Mouse (Mus musculus) limb, embryonic 11.5 days (tissue): ENCODE measurements around the gene Arsb. TPM values are rescaled to one million over a fixed set of nuclear protein-coding genes. Genes with fewer than 3 reads are reported as not detected.

Experiments
- ATAC-seq: fragments of 200-750 bp; cut with Nextera tagmentation; 2 replicates; pipeline ENCODE4 v1.8.0; 2017; ENCODE audit warnings: low read depth; ENCODE audit not compliant: insufficient number of reproducible peaks, low FRiP score, low TSS enrichment
- DNase-seq: peaks from one replicate; pipeline ENCODE4 v3.0.0-alpha.2; 2015; ENCODE audit warnings: low spot score
- H3K27ac ChIP-seq: fragments of 300-500 bp; sonication (generic); replicated peaks from 2 replicates; pipeline ENCODE4 v1.5.1; 2014; ENCODE audit warnings: low read depth, mild to moderate bottlenecking, low read length
- H3K27me3 ChIP-seq: fragments of 300-500 bp; sonication (generic); 2 replicates; pipeline ENCODE4 v1.6.1; 2014; ENCODE audit warnings: mild to moderate bottlenecking, low read length, mixed read lengths; ENCODE audit not compliant: control insufficient read depth, insufficient read depth
- H3K36me3 ChIP-seq: fragments of 300-500 bp; sonication (generic); 2 replicates; pipeline ENCODE4 v1.6.1; 2014; ENCODE audit warnings: mild to moderate bottlenecking, low read length, moderate library complexity, mixed read lengths; ENCODE audit not compliant: control insufficient read depth, insufficient read depth
- H3K4me1 ChIP-seq: fragments of 300-500 bp; sonication (generic); 2 replicates; pipeline ENCODE4 v1.6.1; 2014; ENCODE audit warnings: low read length, mixed read lengths; ENCODE audit not compliant: control insufficient read depth, insufficient read depth
- H3K4me2 ChIP-seq: fragments of 300-500 bp; sonication (generic); 2 replicates; pipeline ENCODE4 v1.6.1; 2014; ENCODE audit warnings: low read depth, mild to moderate bottlenecking, moderate library complexity; ENCODE audit not compliant: severe bottlenecking
- H3K4me3 ChIP-seq: fragments of 300-500 bp; sonication (generic); 2 replicates; pipeline ENCODE4 v1.5.1; 2014; ENCODE audit warnings: low read depth, low read length
- H3K9ac ChIP-seq: fragments of 300-500 bp; sonication (generic); 2 replicates; pipeline ENCODE4 v1.6.1; 2014; ENCODE audit warnings: mild to moderate bottlenecking, low read length
- H3K9me3 ChIP-seq: fragments of 300-500 bp; sonication (generic); 2 replicates; pipeline ENCODE4 v1.6.1; 2016; ENCODE audit warnings: low read length; ENCODE audit not compliant: control insufficient read depth
- WGBS: fragments of 180-500 bp; shearing (Covaris S2); extraction: QIAGEN DNeasy Blood & Tissue Kit; methylation state at CpG from one replicate; pipeline ENCODE4 v1.1.7; 2014; 5-methylcytosine and 5-hydroxymethylcytosine counted together
- polyA plus RNA-seq: library from polyadenylated mRNA; unstranded; fragments of >200 nt; fragmentation: Nextera tagmentation; extraction: Ambion mirVana; gene quantifications from 2 replicates; pipeline ENCODE4 v1.2.1, GENCODE M21; 2014

The Arsb gene
- polyA plus RNA-seq, 1 experiment from 2014 or later = 10.2 TPM

DNA sequence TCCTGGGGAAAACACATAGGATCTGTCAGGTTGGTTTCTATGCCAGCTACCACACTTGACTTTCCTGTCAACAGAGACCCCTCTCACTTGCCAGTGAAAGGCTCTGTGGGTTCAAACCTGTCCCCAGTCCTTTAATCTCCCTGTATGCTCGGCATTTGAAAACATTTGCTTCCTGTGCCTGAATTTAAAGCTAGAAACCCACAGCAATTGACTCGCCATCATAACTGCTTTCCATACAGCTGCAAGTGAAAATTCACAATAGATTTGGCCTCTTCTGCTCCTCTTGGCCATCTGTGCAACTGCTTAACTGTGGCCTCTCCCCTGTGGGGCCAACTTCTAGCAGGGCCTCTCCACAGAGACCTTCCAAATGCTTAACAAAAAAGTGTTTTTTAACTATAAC lies 68.3 kb downstream of the Arsb start:
- Histone ChIP-seq H3K9me3 (no peaks in the 10 kb centered on the region), H3K4me1 (peaks cover 24% of the 10 kb centered on the region), H3K4me2 (no peak overlapping the region), H3K27me3 (no peaks in the 10 kb centered on the region), H3K36me3 (no peaks in the 10 kb centered on the region), H3K27ac (peak overlapping the region; percentile 96), H3K4me3 (no peak overlapping the region), H3K9ac (no peak overlapping the region; the same call in 1 of the 2 replicates)
- no peak for DNase-seq
- ATAC-seq = no peak
- 30% methylated on average over 2 of the region's 2 CpGs for WGBS

DNA sequence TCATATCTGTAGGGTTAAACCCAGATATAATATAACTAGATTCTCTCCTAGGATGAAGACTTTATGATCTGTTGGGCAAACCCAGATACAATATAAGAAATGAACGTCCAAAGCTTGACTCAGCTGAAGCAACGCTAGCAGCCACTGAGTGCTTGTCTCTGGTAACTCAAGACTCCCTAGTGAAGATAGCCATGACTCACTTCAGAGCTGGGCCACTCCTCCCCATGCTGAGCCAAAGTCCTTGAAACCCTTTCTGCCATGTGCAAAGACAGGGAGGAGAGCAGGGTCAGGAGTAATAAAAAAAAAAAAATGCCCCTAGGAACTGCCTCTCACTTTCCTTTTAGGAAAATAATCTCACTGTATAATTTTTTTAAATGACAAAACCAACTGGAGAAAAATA lies 68.7 kb downstream of the Arsb start:
- Histone ChIP-seq H3K27me3 (no peaks in the 10 kb centered on the region), H3K4me2 (no peak overlapping the region), H3K9me3 (no peaks in the 10 kb centered on the region), H3K9ac (no peak overlapping the region), H3K4me1 (peaks cover 24% of the 10 kb centered on the region), H3K27ac (peak overlapping the region; percentile 96), H3K4me3 (no peak overlapping the region), H3K36me3 (no peaks in the 10 kb centered on the region)
- DNase-seq (no peak), ATAC-seq (no peak)
- 74% methylated on average over 2 of the region's 2 CpGs for WGBS

DNA sequence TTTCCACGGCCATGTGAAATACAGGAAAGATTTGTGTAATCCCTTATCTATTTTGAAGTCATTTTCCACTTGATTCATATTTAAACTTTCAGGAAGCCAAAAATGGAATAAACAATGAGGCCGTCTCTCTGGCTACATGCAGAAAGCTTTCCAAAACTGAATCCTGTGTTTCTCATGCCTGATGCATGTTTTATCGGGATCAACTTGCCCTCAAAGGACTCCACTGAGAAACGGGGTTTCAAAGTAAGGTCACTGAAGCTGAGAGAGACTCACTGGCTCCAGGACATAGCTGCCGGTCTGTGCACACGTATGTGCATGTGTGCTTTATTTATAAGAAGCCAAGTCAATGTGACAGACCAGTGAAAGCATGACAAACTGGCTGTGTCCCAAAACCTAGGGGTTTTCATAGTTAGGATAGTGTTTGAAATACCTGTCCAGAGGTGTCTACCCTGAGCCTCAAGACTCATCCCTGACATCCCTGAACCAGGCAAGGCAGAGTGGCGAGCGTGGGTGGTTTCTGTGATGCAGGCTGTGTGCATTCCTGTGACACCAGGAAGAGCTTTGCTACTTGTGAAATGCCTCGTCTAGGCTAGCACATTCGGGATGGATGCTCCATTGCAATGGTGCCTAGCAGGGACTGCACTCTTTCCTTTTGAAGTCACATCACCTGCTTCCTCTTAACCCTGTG lies 75.5 kb downstream of the Arsb start:
- no peak for DNase-seq
- WGBS = 75% methylated on average over 10 of the region's 10 CpGs
- Histone ChIP-seq H3K9me3 (no peaks in the 10 kb centered on the region), H3K9ac (no peak overlapping the region), H3K4me3 (no peak overlapping the region), H3K4me2 (no peak overlapping the region), H3K36me3 (no peaks in the 10 kb centered on the region), H3K4me1 (peaks cover 17% of the 10 kb centered on the region), H3K27ac (no peak overlapping the region), H3K27me3 (no peaks in the 10 kb centered on the region)
- no peak for ATAC-seq

DNA sequence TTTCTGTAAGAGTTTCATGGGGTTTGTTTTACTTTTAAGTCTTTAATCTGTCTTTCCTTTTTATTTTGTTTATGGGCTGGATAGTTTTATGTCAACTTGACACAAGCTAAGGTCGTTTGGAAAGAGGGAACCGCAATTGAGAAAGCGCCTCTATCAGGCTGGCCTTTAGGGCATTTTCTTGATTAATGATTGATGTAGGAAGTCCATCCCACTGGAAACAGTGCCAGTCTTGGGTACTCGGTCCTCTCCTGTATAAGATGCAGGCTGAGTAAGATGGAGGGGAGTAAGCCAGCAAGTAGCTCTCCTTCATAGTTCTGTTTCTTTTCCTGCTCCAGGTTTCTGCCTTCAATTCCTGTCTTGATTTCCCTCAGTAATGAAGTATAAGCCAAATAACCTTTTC lies 76.2 kb downstream of the Arsb start:
- peaks cover 17% of the 10 kb centered on the region for H3K4me1 ChIP-seq
- H3K36me3 ChIP-seq = no peaks in the 10 kb centered on the region
- DNase-seq (no peak), ATAC-seq (no peak)
- WGBS = 53% methylated on average over 4 of the region's 4 CpGs
- H3K9me3 ChIP-seq = no peaks in the 10 kb centered on the region
- H3K9ac ChIP-seq = no peak overlapping the region
- H3K27ac ChIP-seq = no peak overlapping the region
- H3K27me3 ChIP-seq = no peaks in the 10 kb centered on the region
- H3K4me2 ChIP-seq = no peak overlapping the region
- no peak overlapping the region for H3K4me3 ChIP-seq

DNA sequence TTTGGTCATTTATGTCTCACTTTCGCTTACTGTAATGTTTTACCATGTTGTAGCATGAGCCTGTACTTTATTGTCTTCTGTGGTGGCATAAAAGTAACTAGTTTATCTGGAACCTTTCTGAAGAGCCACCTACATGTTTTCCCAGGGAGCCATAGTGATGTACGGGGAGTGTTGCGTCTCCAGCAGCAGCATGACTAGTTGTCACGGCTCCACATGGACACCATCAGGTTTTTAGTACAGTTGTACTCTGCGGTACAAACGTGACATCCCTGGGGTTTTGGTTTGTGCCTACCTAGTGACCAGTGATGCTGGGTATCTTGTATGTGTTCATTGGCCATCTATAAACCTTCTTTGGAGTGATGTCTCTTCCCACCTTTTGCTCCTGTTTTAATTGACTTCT lies 77.2 kb downstream of the Arsb start:
- H3K4me2 ChIP-seq = no peak overlapping the region
- no peaks in the 10 kb centered on the region for H3K9me3 ChIP-seq
- no peaks in the 10 kb centered on the region for H3K27me3 ChIP-seq
- no peak overlapping the region for H3K9ac ChIP-seq
- DNase-seq (no peak), ATAC-seq (no peak)
- no peak overlapping the region for H3K27ac ChIP-seq
- peaks cover 17% of the 10 kb centered on the region for H3K4me1 ChIP-seq
- no peaks in the 10 kb centered on the region for H3K36me3 ChIP-seq
- no peak overlapping the region for H3K4me3 ChIP-seq
- 90% methylated on average over 6 of the region's 6 CpGs for WGBS

DNA sequence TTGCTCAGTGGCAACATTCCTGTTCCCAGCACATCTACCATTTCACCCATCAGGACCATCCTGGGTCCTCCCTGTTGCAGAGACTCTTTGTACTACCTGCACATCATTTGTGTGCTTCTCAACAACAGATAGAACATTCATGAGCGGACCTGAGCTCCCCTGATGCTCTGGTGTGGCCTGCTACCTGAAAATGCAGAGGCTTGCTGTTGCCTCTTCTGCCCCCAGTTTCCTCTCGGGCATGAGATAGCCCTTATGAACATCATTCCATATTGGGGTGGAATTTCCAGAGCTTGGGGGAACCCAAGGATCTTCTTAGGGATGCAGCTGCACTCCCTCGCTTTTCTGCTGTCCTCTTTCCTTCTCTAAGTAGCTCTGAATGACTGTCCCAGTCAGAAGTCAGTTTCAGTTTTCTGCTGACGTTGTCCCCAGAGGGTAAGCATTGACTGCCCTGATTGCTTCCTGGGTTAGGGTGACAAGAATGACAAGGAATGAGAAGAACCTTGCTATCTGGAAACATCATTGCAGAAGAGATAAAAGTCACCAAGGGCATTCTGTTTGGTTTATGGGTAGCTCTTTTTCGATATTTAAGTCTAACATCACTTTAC lies 78.4 kb downstream of the Arsb start:
- WGBS = 74% methylated on average over 5 of the region's 5 CpGs
- Histone ChIP-seq H3K27ac (0 out of 2 replicates have a peak overlapping the region, but pooled peaks have one; percentile 42), H3K4me2 (no peak overlapping the region), H3K9ac (no peak overlapping the region), H3K4me3 (no peak overlapping the region), H3K9me3 (no peaks in the 10 kb centered on the region), H3K36me3 (no peaks in the 10 kb centered on the region), H3K4me1 (peaks cover 17% of the 10 kb centered on the region), H3K27me3 (no peaks in the 10 kb centered on the region)
- DNase-seq (no peak), ATAC-seq (no peak)

DNA sequence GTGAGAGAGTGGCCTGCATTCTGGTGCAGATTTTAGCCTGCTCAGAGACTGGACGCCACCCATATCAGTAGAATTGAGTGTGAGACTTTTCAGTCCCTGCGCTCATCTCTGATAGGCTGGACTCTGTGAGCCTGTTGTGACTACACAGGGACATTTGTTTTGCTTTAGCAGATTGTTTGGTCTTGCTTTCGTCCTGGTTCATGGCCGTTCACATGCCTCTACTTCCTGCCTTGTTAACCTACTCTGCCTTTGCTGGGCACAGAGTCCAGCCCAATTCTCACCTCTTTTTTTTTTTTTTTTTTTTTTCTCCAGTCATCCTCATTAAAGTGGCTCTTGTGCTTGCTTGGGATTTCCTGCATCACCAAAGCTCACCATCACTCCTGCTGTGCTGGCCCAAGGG lies 79.2 kb downstream of the Arsb start:
- ATAC-seq (no peak), DNase-seq (no peak)
- 33% methylated on average over 4 of the region's 4 CpGs for WGBS
- no peaks in the 10 kb centered on the region for H3K9me3 ChIP-seq
- H3K36me3 ChIP-seq = no peaks in the 10 kb centered on the region
- no peaks in the 10 kb centered on the region for H3K27me3 ChIP-seq
- no peak overlapping the region for H3K9ac ChIP-seq
- H3K4me3 ChIP-seq = no peak overlapping the region
- H3K27ac ChIP-seq = no peak overlapping the region
- no peak overlapping the region for H3K4me2 ChIP-seq
- H3K4me1 ChIP-seq = peaks cover 17% of the 10 kb centered on the region

DNA sequence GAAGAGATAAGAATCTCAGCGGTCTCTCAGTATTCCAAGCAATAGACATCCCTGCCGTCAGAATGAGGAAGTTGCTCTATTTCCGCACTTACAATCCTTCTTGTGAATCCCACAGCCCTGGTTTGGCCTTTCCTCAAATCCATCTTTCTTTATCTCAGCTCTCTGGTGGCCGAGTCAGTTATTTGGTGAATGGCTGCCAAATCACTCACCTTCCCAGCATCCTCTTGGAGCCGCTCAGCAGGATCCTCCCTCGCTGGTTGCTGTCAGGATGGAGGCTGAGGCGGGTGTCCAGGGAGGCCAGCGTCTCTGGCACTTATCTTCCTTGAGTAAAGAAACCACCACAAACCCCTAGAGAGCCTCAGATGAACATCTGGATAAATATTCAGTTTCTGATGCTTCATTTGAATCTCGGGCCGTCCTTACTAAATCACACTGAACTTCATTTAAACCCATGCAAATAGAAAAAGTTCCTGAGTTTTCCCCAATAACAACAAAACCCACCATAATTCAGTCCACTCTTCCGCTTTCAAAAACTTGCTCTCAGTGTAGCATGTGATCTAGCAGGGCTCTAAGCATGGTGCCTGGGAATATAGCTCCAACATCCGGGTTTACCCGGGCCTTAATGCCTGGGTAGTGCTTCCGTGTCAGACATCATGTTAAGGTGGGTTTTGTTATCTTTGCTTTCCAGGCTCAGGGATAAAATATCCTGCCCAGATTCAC lies 81.1 kb downstream of the Arsb start:
- Histone ChIP-seq H3K27ac (no peak overlapping the region), H3K4me1 (peaks cover 17% of the 10 kb centered on the region), H3K9me3 (no peaks in the 10 kb centered on the region), H3K4me3 (no peak overlapping the region), H3K4me2 (no peak overlapping the region), H3K9ac (no peak overlapping the region), H3K36me3 (no peaks in the 10 kb centered on the region), H3K27me3 (no peaks in the 10 kb centered on the region)
- 73% methylated on average over 14 of the region's 14 CpGs for WGBS
- DNase-seq (no peak), ATAC-seq (no peak)
